Mouse (Mus musculus) hematopoietic multipotent progenitor cell, adult 10-12 weeks (in vitro differentiated cells): Measurements from ENCODE around the gene Lrrn4. TPM values are rescaled to one million over a fixed set of nuclear protein-coding genes. Genes with fewer than 3 reads are reported as not detected.

Experiments used
- polyA plus RNA-seq: library from polyadenylated mRNA; stranded (reverse); fragments of >175 nt; gene quantifications from 2 replicates; pipeline ENCODE4 v1.2.3, GENCODE M21; 2012; ENCODE audit warnings: low replicate concordance

Gene Lrrn4
- polyA plus RNA-seq, result 0.14 and 0.20 TPM in 2 replicates

DNA sequence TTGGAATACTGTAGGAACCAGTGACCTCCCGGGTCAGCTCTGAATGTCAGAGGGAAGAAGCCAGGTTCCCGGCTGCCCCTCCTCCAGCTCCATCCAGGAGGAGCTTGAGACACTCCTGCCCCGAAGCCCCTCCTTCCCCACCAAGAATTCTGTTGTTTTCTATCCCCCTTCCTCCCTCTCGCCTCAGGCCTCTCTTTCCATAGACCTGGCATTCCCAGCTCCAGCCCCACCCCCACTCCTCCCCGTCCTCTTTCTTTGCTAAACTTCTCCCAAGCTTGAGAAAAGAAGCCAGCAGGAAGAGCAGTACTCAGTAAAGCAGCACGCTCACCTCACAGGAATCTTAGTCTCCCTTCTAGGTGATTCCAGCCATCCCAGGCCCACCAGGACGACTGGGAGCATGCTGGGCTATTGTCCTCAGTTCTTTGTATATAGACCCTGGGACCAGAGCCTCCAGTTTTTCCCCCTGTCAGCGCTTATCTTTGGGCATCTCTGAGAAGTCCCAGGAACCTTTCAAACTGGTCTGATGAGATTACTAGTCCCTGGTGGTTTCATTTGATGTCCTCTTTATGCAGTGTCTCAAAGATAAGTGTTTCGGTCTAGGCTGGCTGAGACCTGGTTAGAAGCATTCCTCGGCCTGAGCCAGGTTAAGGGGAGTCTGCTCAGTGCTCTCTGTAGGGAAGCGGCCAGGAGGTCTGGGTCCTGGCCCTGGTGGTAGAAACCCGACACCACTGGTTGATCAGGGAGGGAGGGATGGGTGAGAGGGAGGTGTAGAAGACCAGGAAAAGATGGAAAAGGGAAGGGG lies at the start of gene Lrrn4:
Lrrn4 (minus strand) TSS at position 48 of the 802 bp plus-strand sequence.

DNA sequence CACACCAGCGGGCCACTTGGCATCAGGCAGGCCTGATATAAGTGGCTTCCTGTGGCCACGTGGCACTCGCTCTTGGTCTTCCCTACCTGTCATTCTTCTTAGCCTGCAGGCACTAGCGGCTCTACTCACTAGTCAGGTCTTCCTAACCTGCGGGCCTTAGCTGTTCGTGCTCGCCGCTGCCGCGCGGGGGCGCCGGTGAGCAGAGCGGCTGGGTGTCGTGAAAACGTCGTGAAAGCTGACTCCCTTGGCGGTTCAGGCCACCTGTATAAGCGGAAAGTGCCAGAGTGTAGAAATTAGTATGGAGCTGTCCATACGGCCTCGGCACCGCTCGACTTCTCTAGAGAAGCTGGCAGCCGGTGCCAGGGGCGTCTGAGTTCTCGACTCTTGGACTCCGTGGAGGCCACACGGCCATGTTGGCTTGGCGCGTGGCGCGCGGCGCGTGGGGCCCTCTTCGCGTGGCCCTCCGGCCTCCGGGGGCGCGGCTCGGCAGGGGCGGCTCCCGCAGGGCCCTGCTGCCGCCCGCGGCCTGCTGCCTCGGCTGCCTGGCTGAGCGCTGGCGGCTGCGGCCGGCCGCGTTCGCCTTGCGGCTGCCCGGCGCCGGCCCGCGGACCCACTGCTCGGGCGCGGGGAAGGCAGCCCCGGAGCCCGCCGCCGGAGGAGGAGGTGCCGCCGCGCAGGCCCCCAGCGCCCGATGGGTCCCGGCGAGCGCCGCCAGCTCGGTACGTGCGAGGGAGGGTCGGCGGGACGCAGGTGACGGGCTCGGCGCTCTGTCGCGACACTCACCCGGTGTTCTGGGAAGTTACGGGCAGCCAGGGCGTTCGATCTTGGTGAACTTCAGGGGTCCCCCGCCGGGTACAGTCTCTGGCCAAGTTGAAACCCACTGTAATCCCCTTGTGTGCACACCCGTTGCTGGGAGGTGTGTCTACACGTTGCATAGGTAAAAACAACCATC lies 34.0 kb downstream of the Lrrn4 start, which contains the start of gene Crls1:
Crls1 (plus strand) TSS at position 260 of the 952 bp plus-strand sequence.

Other genes with a start within 250 kb of the Lrrn4 start
- 2.2 and 4.2 TPM in 2 replicates for gene Shld1, start 194.0 kb downstream of the Lrrn4 start, polyA plus RNA-seq
- 0.07 TPM in 1 of 2 replicates, not detected in the other for gene Chgb, start 99.6 kb downstream of the Lrrn4 start, polyA plus RNA-seq
- gene Trmt6, start 64.8 kb downstream of the Lrrn4 start, polyA plus RNA-seq, result 6.0 and 7.0 TPM in 2 replicates
- gene Mcm8, start 64.8 kb downstream of the Lrrn4 start, polyA plus RNA-seq, result 0.38 and 0.57 TPM in 2 replicates
- gene Crls1, start 34.2 kb downstream of the Lrrn4 start, polyA plus RNA-seq, result 25.3 and 34.1 TPM in 2 replicates
- not detected in 2 replicates for gene Fermt1, start 65.0 kb upstream of the Lrrn4 start, polyA plus RNA-seq